Mouse (Mus musculus) E14TG2a.4 (cell line): ENCODE data around the gene Olfr143.

ENCODE experiments used
- CTCF ChIP-seq: conservative IDR thresholded peaks from 2 replicates; pipeline ENCODE4 v1.5.1; 2014; ENCODE audit warnings: low read length
- NANOG ChIP-seq: IDR thresholded peaks from 2 replicates; pipeline ENCODE4 v1.6.1; 2014; ENCODE audit warnings: borderline replicate concordance, low read length, mixed read lengths
- POU5F1 ChIP-seq: IDR thresholded peaks from 2 replicates; pipeline ENCODE4 v1.6.1; 2014; ENCODE audit warnings: low read length, borderline replicate concordance

DNA sequence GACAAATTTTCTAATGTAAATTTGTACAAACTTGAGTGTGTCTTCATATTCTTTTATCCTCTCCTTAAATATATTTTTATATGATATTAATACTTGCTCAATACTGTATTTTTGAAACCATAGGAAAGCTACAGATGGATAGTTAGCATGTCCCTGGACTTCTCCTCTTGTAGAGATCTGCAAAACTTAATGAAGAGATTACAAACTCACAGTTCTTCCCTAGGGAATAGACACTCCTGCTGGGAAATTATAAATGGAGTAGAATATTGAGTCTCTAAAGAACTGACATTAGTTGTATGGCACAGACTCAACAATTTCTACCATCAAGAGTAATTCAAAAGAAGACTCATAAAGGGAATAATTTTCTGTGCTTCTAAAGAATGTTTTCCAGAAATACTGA, 34.8 kb upstream of the Olfr143 start, which contains the start of gene Olfr894:
- TF ChIP-seq CTCF (no peak), NANOG (no peak), POU5F1 (no peak)
